Mouse (Mus musculus) right cerebral cortex, adult 2 months (tissue): Measurements from ENCODE around the gene Keap1.
"Not testable (repeated sequence)": the region's sequence is repeated elsewhere in the genome, so short reads cannot be mapped to it uniquely, and the experiment has no call there.

Experiments
- DNase-seq, 2 experiments: peaks; one replicate each; pipeline ENCODE4 v3.0.0; 2021 to 2022; ENCODE audit warnings: low spot score in 2 of 2

Keap1 gene

DNA sequence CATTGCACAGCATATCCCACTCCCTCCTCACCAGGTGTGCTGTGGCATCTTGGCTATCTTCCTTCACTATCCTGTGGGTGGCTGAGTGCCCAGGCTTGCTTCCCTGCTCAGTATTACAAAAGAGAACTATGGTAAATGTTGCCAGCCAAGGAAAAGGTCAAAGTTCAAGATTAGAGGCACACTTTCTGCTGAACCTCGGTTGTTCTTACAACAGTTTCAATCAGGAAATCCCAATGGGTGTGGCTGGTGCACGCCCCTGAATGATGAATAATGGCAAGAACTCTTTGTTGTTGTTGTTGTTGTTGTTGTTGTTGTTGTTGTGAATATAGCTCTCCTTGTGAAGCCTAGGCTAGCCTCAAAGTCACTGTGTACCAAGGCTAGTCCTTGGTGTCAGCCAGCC is 22.7 kb upstream of the Keap1 start:
- DNase-seq: no peak

DNA sequence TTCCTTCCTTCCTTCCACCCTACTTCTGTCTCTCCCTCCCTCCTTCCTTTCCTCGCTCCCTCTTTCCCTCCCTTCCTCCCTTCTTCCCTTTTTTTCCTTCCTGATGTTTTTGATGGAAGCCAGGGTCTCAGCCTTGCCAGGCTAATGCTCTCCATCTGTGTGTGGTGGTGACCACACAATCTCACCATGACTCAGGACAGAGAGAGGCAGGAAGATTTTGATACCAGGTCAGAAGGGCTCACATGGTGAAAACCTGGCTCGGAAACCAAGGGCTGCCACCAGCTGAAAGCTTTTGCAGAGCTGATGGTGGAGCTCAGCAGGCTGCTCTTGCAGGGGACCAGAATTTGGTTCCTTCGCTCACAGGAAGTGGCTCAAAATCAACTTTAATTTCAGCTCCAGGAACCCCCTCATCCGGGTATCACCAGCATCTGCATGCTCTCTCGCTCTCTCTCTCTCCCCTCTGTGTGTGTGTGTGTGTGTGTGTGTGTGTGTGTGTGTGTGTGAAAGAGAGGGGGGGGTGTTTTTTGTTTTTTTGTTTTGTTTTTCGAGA is 21.4 kb upstream of the Keap1 start:
- no peak for DNase-seq

- not testable (repeated sequence) for DNase-seq
Measured at GRCm38 (mm10) chr9:21256349-21256748, 17.2 kb upstream of the Keap1 start.

DNA sequence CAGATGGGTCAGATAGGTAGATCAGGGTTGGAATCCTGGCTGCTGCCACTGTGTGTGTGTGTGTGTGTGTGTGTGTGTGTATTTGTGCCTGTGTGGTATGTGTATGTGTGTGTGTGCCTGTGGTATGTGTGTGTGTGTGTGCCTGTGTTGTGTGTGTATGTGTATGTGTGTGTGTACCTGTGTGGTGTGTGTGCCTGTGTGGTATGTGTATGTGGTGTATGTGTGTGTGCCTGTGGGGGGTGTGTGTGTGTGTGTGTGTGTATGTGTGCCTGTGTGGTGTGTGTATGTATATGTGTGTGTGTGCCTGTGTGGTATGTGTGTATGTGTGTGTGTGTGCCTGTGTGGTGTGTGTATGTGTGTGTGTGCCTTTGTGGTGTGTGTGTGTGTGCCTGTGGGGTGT is 15.5 kb upstream of the Keap1 start:
- no peak for DNase-seq

- DNase-seq: no peak
Measured at GRCm38 (mm10) chr9:21251116-21251735, 12.1 kb upstream of the Keap1 start.

DNA sequence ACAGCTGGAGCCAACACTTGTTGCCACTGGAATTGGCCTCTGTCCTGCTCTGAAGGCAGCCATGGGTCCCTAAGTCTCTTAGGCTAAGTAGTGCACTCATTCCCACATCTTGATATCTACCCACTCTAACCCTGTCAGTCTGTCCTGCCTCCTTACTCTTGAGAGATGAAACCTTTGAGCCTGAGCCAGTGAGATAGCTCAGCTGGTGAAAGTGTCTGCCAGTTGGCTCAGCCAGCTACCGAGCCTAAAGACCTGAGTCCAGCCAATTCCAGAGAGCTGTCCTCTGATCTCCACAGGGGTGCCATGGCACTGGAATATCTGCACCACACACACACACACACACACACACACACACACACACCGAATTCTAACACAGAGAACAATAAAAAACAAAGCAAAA is 11.3 kb upstream of the Keap1 start:
- no peak for DNase-seq

- DNase-seq: no peak
Measured at GRCm38 (mm10) chr9:21249629-21250508, 10.7 kb upstream of the Keap1 start.

- DNase-seq: no peak
Measured at GRCm38 (mm10) chr9:21248326-21248725, 9.2 kb upstream of the Keap1 start, which contains the start of gene S1pr5. TSS of gene S1pr5 (minus strand) at chr9:21248443.

DNA sequence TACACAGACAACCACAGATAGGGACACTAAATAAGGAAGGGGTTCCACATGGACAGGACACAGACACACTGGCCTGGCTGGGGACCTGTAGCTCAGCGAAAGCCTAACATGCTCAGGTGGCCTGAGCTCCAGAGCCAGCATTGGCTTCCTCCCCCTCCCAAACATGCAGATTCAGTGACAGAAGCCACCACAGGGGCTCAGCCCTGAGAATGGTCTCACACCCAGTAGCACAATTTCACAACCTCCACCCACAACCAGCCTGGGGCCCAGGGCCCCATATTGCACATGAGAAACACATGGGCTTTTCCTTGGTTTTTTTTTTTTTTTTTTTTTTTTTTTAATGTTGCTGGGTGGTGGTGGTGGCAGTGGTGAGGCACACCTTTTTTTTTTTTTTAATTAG is 7.2 kb upstream of the Keap1 start:
- DNase-seq: no peak

GRCm38 (mm10) chr9:21245113-21245487 is 5.9 kb upstream of the Keap1 start:
- DNase-seq: no peak

GRCm38 (mm10) chr9:21244428-21245112 is 5.4 kb upstream of the Keap1 start:
- DNase-seq: peak in 1 of 2 experiments; percentile 52

DNA sequence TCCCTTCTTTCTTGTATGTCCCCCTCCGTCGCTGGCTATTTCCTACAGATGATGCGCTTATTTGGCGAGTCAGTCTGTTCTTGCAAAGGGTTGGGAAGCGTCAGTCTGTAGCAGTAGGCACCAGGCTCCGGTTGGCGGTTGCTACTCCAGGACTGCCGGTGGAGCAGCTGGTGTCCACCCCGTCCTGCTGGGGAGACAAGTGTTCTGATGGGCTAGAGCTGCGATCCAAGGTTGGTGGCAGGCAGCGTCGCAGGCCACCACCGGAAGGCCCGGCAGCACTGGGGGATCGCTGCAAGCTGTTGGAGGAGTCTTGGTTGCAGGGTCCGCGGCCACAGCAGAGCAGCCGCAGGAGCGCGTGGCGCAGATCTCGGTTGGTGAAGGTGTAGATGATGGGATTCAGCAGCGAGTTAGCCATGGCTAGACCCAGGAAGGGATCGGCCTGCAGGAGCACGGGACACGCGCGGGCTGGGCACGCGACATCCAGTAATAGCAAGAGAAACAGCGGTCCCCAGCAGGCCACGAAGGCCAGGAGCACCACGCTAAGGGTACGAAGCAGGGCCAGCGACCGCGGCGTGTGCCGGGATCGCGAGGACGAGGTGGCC is 4.8 kb upstream of the Keap1 start:
- no peak for DNase-seq

GRCm38 (mm10) chr9:21241343-21241742 is 2.2 kb upstream of the Keap1 start:
- peak; percentile 86 to 89 for DNase-seq

DNA sequence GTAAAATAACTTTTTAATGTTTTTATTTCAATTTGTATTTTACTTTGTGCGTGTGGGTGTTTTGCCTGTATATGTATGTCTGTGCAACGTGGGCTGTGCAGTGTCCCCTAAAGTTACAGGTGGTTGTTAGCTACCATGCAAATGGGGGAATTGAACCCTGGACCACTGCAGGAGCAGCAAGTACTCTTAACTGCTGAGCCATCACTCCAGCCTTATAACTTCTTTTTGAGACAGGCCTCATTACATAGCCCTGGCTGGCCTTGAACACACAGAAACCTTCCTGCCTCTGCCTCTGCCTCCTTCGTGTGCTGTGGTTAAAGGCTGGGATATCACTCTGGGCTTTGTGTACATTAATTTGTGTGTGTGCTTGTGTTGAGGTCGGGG is 296 bp upstream of the Keap1 start:
- DNase-seq: no peak

DNA sequence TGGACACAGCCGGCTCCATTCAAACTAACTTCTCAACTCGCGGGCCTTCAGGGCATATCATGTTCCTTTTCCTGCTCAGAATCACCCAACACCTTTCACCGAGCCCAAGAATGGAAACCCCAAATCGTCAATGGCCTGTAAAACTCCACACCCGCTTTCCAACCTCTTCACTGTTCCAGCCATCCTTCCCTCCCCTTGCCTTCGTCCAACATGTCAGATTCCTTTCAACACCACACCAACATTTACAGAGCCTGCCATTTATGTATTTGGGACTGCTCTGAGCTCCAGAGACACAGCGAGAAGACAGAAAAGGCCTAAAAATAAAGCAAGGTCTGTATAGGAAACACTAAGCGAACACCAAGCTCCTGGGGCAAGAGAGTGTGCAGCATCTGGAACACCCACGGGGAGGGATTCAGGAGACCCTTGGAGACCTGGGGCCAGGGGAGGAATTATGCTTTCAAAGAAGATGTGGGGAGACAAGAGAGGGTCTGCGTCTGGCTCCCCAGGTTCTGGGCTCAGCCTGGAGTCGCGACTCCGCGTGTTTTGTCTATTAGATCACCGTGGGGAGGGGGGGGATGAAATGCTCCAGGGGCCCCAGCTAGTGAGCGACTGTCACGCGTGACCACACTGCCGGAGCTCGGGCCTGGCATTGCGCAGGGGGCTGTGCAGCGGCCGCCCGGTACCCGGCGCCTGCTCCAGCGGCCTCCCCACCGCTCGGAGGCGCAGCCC is 993 bp downstream of the Keap1 start:
- DNase-seq: peak in 1 of 2 experiments; percentile 41

GRCm38 (mm10) chr9:21237368-21238003 is 1.7 kb downstream of the Keap1 start:
- DNase-seq: peak; percentile 36 to 42

DNA sequence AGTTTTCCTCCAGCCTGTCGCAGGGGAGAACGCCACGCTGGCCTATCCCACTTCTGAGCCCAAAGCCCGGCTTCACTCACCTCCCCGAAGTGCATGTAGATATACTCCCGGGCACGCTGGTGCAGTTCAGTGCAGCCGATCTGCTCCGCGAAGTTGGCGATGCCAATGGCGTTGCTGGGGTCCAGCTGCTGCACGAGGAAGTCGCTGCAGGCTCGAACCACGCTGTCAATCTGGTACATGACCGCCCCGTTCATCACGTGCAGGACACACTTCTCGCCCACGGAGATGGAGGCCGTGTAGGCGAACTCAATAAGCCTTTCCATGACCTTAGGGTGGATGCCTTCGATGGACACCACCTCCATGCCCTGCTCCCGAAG is 2.2 kb downstream of the Keap1 start:
- DNase-seq: no peak

DNA sequence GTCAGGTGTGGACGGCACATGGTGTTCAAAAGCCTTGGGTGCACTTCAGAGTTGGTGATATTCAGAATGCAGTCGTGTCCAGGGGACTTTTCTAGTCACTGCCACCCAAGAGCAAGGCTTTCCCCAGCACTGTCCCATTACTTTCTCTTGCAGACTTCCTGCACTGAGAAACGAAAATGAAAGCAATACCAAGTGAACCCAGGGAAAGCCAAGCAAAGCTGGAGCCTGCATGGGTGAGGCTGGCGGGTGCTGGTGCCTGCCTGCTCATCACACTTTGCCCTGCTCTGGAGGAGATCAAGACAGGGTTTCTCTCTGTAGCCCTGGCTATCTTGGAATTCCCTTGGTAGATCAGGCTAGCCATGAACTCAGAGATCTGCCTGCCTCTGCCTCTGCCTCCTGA is 3.8 kb downstream of the Keap1 start:
- peak in 1 of 2 experiments; percentile 1 for DNase-seq

DNA sequence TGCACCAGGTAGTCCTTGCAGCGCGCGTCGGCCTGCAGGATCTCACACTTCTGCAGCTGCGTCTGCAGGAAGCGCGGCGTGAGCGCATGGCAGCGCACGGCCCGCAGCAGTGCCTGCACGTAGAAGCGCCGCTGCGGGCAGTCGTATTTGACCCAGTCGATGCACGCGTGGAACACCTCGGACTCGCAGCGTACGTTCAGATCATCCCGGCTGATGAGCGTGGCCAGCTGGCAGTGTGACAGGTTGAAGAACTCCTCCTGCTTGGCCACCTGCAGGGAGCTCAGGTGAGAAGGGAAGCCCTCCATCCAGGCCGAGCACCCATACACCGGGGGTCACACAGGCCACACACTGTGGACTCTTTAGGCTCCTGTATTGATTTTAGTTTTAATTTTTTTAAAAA is 5.4 kb downstream of the Keap1 start:
- DNase-seq: no peak

- no peak for DNase-seq
Measured at GRCm38 (mm10) chr9:21233366-21233765, 5.8 kb downstream of the Keap1 start.

DNA sequence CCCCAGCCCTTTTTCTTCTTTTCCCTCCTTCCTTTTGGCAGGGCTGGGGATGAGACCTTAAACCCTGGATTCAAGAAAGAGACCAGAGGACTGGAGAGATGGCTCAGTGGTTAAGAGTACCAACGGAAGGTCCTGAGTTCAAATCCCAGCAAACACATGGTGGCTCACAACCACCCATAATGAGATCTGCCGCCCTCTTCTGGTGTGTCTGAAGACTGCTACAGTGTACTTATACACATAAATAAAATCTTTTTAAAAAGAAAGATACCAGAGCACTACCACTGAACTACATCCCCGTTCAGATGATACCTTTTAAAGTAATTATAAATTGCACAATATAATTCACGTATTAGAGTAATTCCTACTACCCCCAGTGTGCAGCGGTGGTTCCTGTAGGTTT is 6.3 kb downstream of the Keap1 start:
- no peak for DNase-seq
